Mouse (Mus musculus) gastrocnemius, adult 2 months (tissue): ENCODE measurements around the gene Tmigd3. TPM values are rescaled to one million over a fixed set of nuclear protein-coding genes. Genes with fewer than 3 reads are reported as not detected.

Experiments
- DNase-seq: peaks from one replicate; pipeline ENCODE4 v3.0.0; 2022
- H3K27ac ChIP-seq: fragments of 200-600 bp; 2 replicates; pipeline ENCODE4 v1.8.1; 2022; ENCODE audit warnings: mild to moderate bottlenecking
- H3K4me3 ChIP-seq: fragments of 200-600 bp; 2 replicates; pipeline ENCODE4 v1.8.1; 2022; ENCODE audit warnings: mild to moderate bottlenecking, moderate library complexity
- CTCF ChIP-seq: fragments of 200-600 bp; IDR thresholded peaks from 2 replicates; pipeline ENCODE4 v1.8.1; 2022; ENCODE audit warnings: antibody characterized with exemption, mild to moderate bottlenecking, moderate library complexity
- intact Hi-C: fragments of 180-260 bp; cut with DNase I; formaldehyde crosslinking; loops from one replicate; pipeline ENCODE4 v1.15.1; 2025
- total RNA-seq, 2 experiments: library from RNA; stranded (reverse); gene quantifications; 2 replicates each; pipeline ENCODE4 v1.2.3; 2021

Gene Tmigd3
- total RNA-seq, 2 experiments from 2014 or later: not detected

DNA sequence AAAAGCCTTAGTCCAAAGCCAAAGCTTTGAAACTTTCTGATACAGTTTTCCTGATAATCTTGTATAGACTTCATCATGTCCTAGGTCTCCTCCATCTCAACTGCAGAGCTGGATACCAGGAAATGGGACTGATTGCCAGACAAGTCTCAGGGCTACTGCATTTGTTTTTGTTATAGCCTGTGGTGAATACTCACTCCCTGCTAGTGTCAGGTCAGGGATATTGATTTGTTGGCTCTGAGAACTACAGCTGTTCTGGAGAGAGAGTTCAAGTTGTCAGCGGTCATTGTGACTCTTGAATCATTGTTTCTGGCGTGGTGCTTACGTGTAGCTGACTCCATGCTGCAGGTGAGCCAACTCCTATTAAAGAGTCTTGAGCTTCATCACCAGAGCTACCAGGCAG is 102.7 kb downstream of the Tmigd3 start, which contains the start of gene Ovgp1:
Gene Ovgp1 (plus strand): TSS at position 301 of the 400 bp plus-strand sequence.
- intact Hi-C loops: no loop called here
- Histone ChIP-seq H3K27ac (no peak within 1 kb of the TSS), H3K4me3 (no peak within 1 kb of the TSS)
- TF ChIP-seq CTCF: no peak
- DNase-seq: no peak

Other genes with a start within 250 kb of the Tmigd3 start
- 10 to 100 TPM; 10.7 to 10.9 TPM for gene Ddx20, start 183.3 kb upstream of the Tmigd3 start, total RNA-seq
- 1 to 10 TPM; 2.9 to 4.5 TPM for gene Inka2, start 166.3 kb upstream of the Tmigd3 start, total RNA-seq
- gene Rap1a, start 69.6 kb upstream of the Tmigd3 start, total RNA-seq: 100 to 1,000 TPM in 1 of 2 experiments, 10 to 100 TPM in 1; 86.7 to 101 TPM
- gene Adora3, start within 50 bp of the Tmigd3 start, total RNA-seq: not detected
- gene I830077J02Rik, start 61.8 kb downstream of the Tmigd3 start, total RNA-seq: under 1 TPM; 0.84 to 0.92 TPM
- 10 to 100 TPM; 29.4 to 30.5 TPM for gene Wdr77, start 88.5 kb downstream of the Tmigd3 start, total RNA-seq
- 100 to 1,000 TPM; 520 to 826 TPM for gene Atp5f1, start 89.2 kb downstream of the Tmigd3 start, total RNA-seq
- 1 to 10 TPM in 1 of 2 experiments, under 1 TPM in 1; 0.82 to 1.1 TPM for gene Ovgp1, start 102.8 kb downstream of the Tmigd3 start, total RNA-seq
- not detected for gene Pifo, start 143.7 kb downstream of the Tmigd3 start, total RNA-seq
- not detected for gene Chil5, start 161.9 kb downstream of the Tmigd3 start, total RNA-seq
- not detected for gene Chia1, start 242.3 kb downstream of the Tmigd3 start, total RNA-seq